Mouse (Mus musculus): ENCODE measurements at regions not wholly inside any gene's neighbourhood (a gene's known extent, or its start where the extent isn't known, plus 50 kb on each side); places are given as distances from the start of the nearest gene placed in this dataset.

DNA sequence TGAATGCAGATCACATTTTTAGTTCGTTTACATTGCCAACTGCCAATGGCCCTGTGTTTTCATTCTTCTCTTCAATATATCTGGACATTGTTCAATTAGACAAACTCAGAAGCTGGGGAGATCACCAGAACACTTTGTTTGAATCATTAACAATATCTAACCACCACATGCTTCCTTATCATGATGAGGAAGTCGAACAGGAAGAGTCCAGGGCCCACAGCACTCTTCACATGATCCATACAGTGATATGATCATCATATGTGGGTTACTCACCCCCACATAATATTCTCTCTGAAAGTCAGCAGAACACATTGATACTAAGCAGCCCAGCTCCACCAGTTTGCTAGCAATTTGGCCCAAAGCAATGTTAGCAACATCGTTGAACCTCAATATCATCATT is 71.0 kb upstream of the Kit start:
- no peak for ATAC-seq (ENCODE audit: extremely low read depth, insufficient number of reproducible peaks, low FRiP score, poor library complexity, severe bottlenecking)

GRCm38 (mm10) chr5:75512521-75513422 is 61.9 kb upstream of the Kit start:
- no peak for ATAC-seq (ENCODE audit: extremely low read depth, insufficient number of reproducible peaks, low FRiP score, poor library complexity, severe bottlenecking)

DNA sequence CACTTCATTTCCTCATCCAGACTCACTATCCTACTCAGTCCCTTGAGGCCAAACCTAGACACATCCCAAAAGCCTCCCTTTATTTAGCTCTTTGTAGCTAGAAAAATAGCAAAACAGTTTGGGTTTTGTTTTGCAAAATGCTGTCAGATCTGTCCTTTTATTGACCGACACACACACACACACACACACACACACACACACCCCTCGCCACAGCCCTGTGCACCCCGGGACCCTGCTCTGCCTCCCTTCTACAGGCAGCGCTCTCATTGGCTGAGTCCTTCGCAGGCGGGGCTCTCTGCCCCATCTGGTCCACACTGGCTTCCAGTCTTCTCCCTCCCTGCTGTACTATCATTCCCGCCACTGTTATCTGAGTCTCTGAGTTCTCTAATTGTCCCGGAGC is 56.5 kb upstream of the Kit start:
- no peak for ATAC-seq (ENCODE audit: extremely low read depth, insufficient number of reproducible peaks, low FRiP score, poor library complexity, severe bottlenecking)

- ATAC-seq (ENCODE audit: extremely low read depth, insufficient number of reproducible peaks, low FRiP score, poor library complexity, severe bottlenecking), result no peak
Observed at GRCm38 (mm10) chr5:75523041-75523678, 51.6 kb upstream of the Kit start.

All from neutrophil, adult 5-6 weeks (primary cell).